30 mouse cellular contexts compared by ENCODE assay signal in the genomic region with DNA sequence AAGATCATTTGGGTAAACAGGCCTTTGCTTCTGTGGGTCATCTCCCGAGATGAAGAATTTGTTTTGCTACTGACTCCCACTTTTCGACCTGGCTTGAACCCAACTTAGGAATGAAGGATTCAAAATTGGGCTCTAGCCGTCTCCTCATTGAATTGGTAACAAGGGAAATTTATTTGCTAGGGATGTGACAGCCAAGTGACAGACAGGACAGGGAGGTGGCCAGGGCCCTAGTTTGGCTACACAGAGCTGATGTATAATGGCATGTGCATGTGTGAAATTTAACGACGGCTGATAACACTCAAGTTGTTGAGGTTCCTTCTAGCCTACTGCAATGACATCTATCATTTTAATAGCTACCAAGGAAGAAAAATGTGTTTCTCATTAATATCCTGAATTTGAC.
A peak's percentile ranks its signal among the peaks of the same experiment; 100 is the strongest.
DNase-seq lines count a peak whose midpoint lies in the region; ATAC-seq and TF ChIP-seq lines count a peak whose summit lies in the region.
"Had no signal": no experiment of that assay in that cellular context is flagged by ENCODE, and none has a peak within 500 bp of the region (broad histone marks: within the 10 kb centered on the region; RNA-seq: fewer than 3 reads in every experiment).

No protein-coding gene starts in this region.

- H3K4me2 ChIP-seq in kidney, postnatal 0 days (ENCODE audit: low read length) = no peak overlapping the region
- no peak overlapping the region for H3K4me2 ChIP-seq in kidney, embryonic 16.5 days (replicated peaks; ENCODE audit: low read depth, low read length)
- H3K4me2 ChIP-seq: embryonic facial prominence, embryonic 13.5 days; forebrain, embryonic 12.5 days; forebrain, embryonic 15.5 days; heart, embryonic 12.5 days; heart, embryonic 15.5 days; hindbrain, embryonic 13.5 days had no signal

- no peaks in the 10 kb centered on the region for H3K36me3 ChIP-seq in kidney, adult 2 months (ENCODE audit: control insufficient read depth, insufficient read depth, low read length)
- H3K36me3 ChIP-seq in kidney, postnatal 0 days (ENCODE audit: insufficient read depth, low read length) = no peaks in the 10 kb centered on the region
- H3K36me3 ChIP-seq in kidney, embryonic 16.5 days (ENCODE audit: insufficient read depth, low read length) = no peaks in the 10 kb centered on the region
- H3K36me3 ChIP-seq: embryonic facial prominence, embryonic 10.5 days; embryonic facial prominence, embryonic 13.5 days; forebrain, embryonic 12.5 days; forebrain, embryonic 15.5 days; G1E; heart, embryonic 12.5 days; heart, embryonic 15.5 days; hindbrain, embryonic 10.5 days; hindbrain, embryonic 13.5 days had no signal

- H3K27me3 ChIP-seq in kidney, adult 2 months (replicated peaks; ENCODE audit: control insufficient read depth, insufficient read depth, low read length) = no peaks in the 10 kb centered on the region
- H3K27me3 ChIP-seq in kidney, postnatal 0 days (ENCODE audit: insufficient read depth, low read length) = no peaks in the 10 kb centered on the region
- no peaks in the 10 kb centered on the region for H3K27me3 ChIP-seq in kidney, embryonic 16.5 days (ENCODE audit: insufficient read depth, low read length)
- H3K27me3 ChIP-seq: CH12.LX; embryonic facial prominence, embryonic 13.5 days; forebrain, embryonic 12.5 days; forebrain, embryonic 15.5 days; heart, embryonic 12.5 days; heart, embryonic 15.5 days; hindbrain, embryonic 13.5 days; Patski had no signal

- no peak overlapping the region for H3K4me3 ChIP-seq in kidney, adult 2 months (ENCODE audit: insufficient read depth, low read depth, low read length)
- H3K4me3 ChIP-seq in kidney, postnatal 0 days (replicated peaks; ENCODE audit: low read depth, low read length) = no peak overlapping the region
- no peak overlapping the region for H3K4me3 ChIP-seq in kidney, embryonic 16.5 days (ENCODE audit: low read length)
- H3K4me3 ChIP-seq: embryonic facial prominence, embryonic 10.5 days; embryonic facial prominence, embryonic 13.5 days; erythroblast, embryonic 14.5 days; forebrain, embryonic 12.5 days; forebrain, embryonic 15.5 days; heart, embryonic 12.5 days; heart, embryonic 15.5 days; hindbrain, embryonic 10.5 days; hindbrain, embryonic 13.5 days had no signal

- no peak for TF ChIP-seq POLR2A in kidney, adult 2 months (IDR thresholded peaks at IDR 0.05; ENCODE audit: low read depth, low read length)

- no peaks in the 10 kb centered on the region for H3K9me3 ChIP-seq in kidney, postnatal 0 days (replicated peaks; ENCODE audit: low read length)
- no peaks in the 10 kb centered on the region for H3K9me3 ChIP-seq in kidney, embryonic 16.5 days (ENCODE audit: low read length)
- H3K9me3 ChIP-seq: embryonic facial prominence, embryonic 10.5 days; embryonic facial prominence, embryonic 13.5 days; forebrain, embryonic 12.5 days; forebrain, embryonic 15.5 days; heart, embryonic 12.5 days; heart, embryonic 15.5 days; hindbrain, embryonic 10.5 days; hindbrain, embryonic 13.5 days had no signal

- peak; percentile 6 for DNase-seq in kidney, adult 2 months
- DNase-seq in kidney, adult 8-10 months = no peak
- peak; percentile 67 for DNase-seq in kidney, postnatal 0 days (ENCODE audit: low spot score)
- DNase-seq in mesoderm, embryonic 11.5 days (ENCODE audit: low read depth, low spot score) = peak; percentile 43
- DNase-seq in cerebellum, postnatal 36 days = no peak
- DNase-seq: adrenal gland, postnatal 10 days; adrenal gland, postnatal 36 days; B cell, adult 2 months; cerebellum, adult 18-20 months; cerebellum, adult 9-10 months; cerebellum, postnatal 25 days; embryo, embryonic 11 days; gastrocnemius, postnatal 25 days; heart, adult 18-20 months; heart, postnatal 10 days; heart, postnatal 36 days had no signal

- no peaks in the 10 kb centered on the region for H3K4me1 ChIP-seq in kidney, adult 2 months (ENCODE audit: control insufficient read depth, insufficient read depth, low read length)
- H3K4me1 ChIP-seq in kidney, postnatal 0 days (replicated peaks; ENCODE audit: insufficient read depth, low read length) = no peaks in the 10 kb centered on the region
- 0 out of 2 replicates have a peak, but pooled peaks cover 7% of the 10 kb centered on the region for H3K4me1 ChIP-seq in kidney, embryonic 16.5 days (ENCODE audit: insufficient read depth, low read length)
- H3K4me1 ChIP-seq: embryonic facial prominence, embryonic 10.5 days; embryonic facial prominence, embryonic 13.5 days; forebrain, embryonic 12.5 days; forebrain, embryonic 15.5 days; heart, embryonic 12.5 days; heart, embryonic 15.5 days; hindbrain, embryonic 10.5 days; hindbrain, embryonic 13.5 days had no signal

- no peak overlapping the region for H3K27ac ChIP-seq in kidney, adult 2 months (ENCODE audit: insufficient read depth, low read depth, low read length)
- H3K27ac ChIP-seq in kidney, postnatal 0 days = no peak overlapping the region
- no peak overlapping the region for H3K27ac ChIP-seq in kidney, embryonic 16.5 days (ENCODE audit: low read length)
- H3K27ac ChIP-seq: embryonic facial prominence, embryonic 10.5 days; embryonic facial prominence, embryonic 13.5 days; forebrain, embryonic 12.5 days; forebrain, embryonic 15.5 days; heart, embryonic 15.5 days; hindbrain, embryonic 10.5 days; hindbrain, embryonic 13.5 days; hindbrain, postnatal 0 days had no signal

- no peak for ATAC-seq in kidney, postnatal 0 days (replicated peaks; ENCODE audit: low FRiP score, low read depth)
- no peak for ATAC-seq in kidney, embryonic 16.5 days (ENCODE audit: low FRiP score, low TSS enrichment)
- ATAC-seq: forebrain, embryonic 15.5 days; hindbrain, postnatal 0 days; Patski had no signal

- TF ChIP-seq CTCF in kidney, adult 2 months (conservative IDR thresholded peaks at IDR 0.05; ENCODE audit: insufficient read depth, insufficient read length, low read depth, low read length) = no peak
- TF ChIP-seq CTCF in kidney, postnatal 0 days (IDR thresholded peaks at IDR 0.05; ENCODE audit: low read depth) = no peak

- H3K9ac ChIP-seq in kidney, postnatal 0 days (ENCODE audit: low read depth, low read length) = no peak overlapping the region
- no peak overlapping the region for H3K9ac ChIP-seq in kidney, embryonic 16.5 days (replicated peaks; ENCODE audit: low read length)
- H3K9ac ChIP-seq: embryonic facial prominence, embryonic 13.5 days; forebrain, embryonic 12.5 days; forebrain, embryonic 15.5 days; heart, embryonic 12.5 days; heart, embryonic 15.5 days; hindbrain, embryonic 13.5 days had no signal

- WGBS in kidney, adult 2 months = 49% methylated on average over 5 of the region's 5 CpGs
- 22% methylated on average over 5 of the region's 5 CpGs for WGBS in kidney, postnatal 0 days
- 21% methylated on average over 5 of the region's 5 CpGs for WGBS in kidney, embryonic 16.5 days

Comparison
In these comparisons a context has a peak if more than half of its experiments do, and no peak if none do; other contexts are left out.
1. DNase-seq: peak in kidney, adult 2 months (single experiment), kidney, postnatal 0 days (single experiment) and mesoderm, embryonic 11.5 days (single experiment); none in kidney, adult 8-10 months (0 of 2) and cerebellum, postnatal 36 days (0 of 2).